Mouse (Mus musculus): ENCODE measurements around the gene 1810055G02Rik. TPM values are rescaled to one million over a fixed set of nuclear protein-coding genes. Genes with fewer than 3 reads are reported as not detected.

The 1810055G02Rik gene
- polyA plus RNA-seq, 1 experiment from 2014 or later = 16.0 TPM

- WGBS (ENCODE audit: insufficient replicate concordance) = 35% methylated on average over 19 of the region's 19 CpGs
- Histone ChIP-seq H3K4me1 (replicated peaks) (peaks cover 12% of the 10 kb centered on the region), H3K4me2 (peak overlapping the region; percentile 87), H3K9me3 (replicated peaks) (no peaks in the 10 kb centered on the region), H3K27me3 (no peaks in the 10 kb centered on the region), H3K9ac (peak overlapping the region; percentile 48), H3K27ac (replicated peaks) (0 out of 2 replicates have a peak overlapping the region, but pooled peaks have one; percentile 41), H3K36me3 (replicated peaks) (peaks cover 28% of the 10 kb centered on the region), H3K4me3 (replicated peaks) (peak overlapping the region; percentile 54)
- peak; percentile 64 for ATAC-seq (ENCODE audit: insufficient read depth)
These were observed 10.6 kb downstream of the 1810055G02Rik start for GRCm38 (mm10) chr19:3718481-3719361.

DNA sequence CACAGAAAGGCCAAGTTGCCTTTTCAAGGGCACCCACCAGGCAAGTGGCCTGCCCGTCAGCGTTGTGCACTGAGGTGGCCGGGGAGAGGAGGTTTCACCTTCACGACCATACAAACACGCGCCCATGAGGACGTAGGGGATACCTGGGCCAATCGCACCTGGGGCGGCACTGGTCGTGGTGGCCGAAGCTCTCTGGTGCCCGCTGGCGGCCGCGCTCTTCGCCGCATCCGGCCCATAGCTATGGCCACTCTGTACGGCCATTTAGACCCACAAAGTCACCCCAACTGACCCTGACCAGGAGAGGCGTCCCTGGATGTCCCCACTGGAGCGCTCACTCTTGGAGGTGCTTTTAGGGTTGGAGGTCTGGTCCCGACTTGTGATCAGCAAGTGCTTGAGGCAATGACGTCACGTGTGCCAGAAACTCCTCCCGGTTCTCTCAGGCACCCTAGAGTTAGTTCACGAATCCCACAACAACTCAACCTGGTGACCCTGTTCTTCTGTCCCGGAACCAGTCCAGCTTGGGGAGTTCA, 11.3 kb downstream of the 1810055G02Rik start:
- 0 out of 2 replicates have a peak overlapping the region, but pooled peaks have one; percentile 41 for H3K27ac ChIP-seq (replicated peaks)
- no peaks in the 10 kb centered on the region for H3K27me3 ChIP-seq
- ATAC-seq (ENCODE audit: insufficient read depth) = peak; percentile 61
- peak overlapping the region; percentile 87 for H3K4me2 ChIP-seq
- under 1% methylated on average over 27 of the region's 27 CpGs for WGBS (ENCODE audit: insufficient replicate concordance)
- peaks cover 28% of the 10 kb centered on the region for H3K36me3 ChIP-seq (replicated peaks)
- H3K9ac ChIP-seq = peak overlapping the region; percentile 48
- H3K9me3 ChIP-seq (replicated peaks) = no peaks in the 10 kb centered on the region
- H3K4me1 ChIP-seq (replicated peaks) = peaks cover 11% of the 10 kb centered on the region
- peak overlapping the region; percentile 54 for H3K4me3 ChIP-seq (replicated peaks)

GRCm38 (mm10) chr19:3723170-3723569, 15.1 kb downstream of the 1810055G02Rik start:
- ATAC-seq (ENCODE audit: insufficient read depth) = no peak
- H3K27me3 ChIP-seq = no peaks in the 10 kb centered on the region
- H3K4me1 ChIP-seq (replicated peaks) = peaks cover 11% of the 10 kb centered on the region
- no peak overlapping the region for H3K9ac ChIP-seq
- no peaks in the 10 kb centered on the region for H3K9me3 ChIP-seq (replicated peaks)
- H3K4me2 ChIP-seq = no peak overlapping the region
- no peaks in the 10 kb centered on the region for H3K36me3 ChIP-seq (replicated peaks)
- H3K27ac ChIP-seq (replicated peaks) = no peak overlapping the region
- no peak overlapping the region for H3K4me3 ChIP-seq (replicated peaks)
- 69% methylated on average over 9 of the region's 9 CpGs for WGBS (ENCODE audit: insufficient replicate concordance)

GRCm38 (mm10) chr19:3723904-3724303, 15.8 kb downstream of the 1810055G02Rik start:
- Histone ChIP-seq H3K9ac (no peak overlapping the region), H3K4me3 (replicated peaks) (no peak overlapping the region), H3K9me3 (replicated peaks) (no peaks in the 10 kb centered on the region), H3K27ac (replicated peaks) (no peak overlapping the region), H3K36me3 (replicated peaks) (no peaks in the 10 kb centered on the region), H3K27me3 (no peaks in the 10 kb centered on the region), H3K4me1 (replicated peaks) (peaks cover 8% of the 10 kb centered on the region), H3K4me2 (no peak overlapping the region)
- no peak for ATAC-seq (ENCODE audit: insufficient read depth)
- 67% methylated on average over 4 of the region's 4 CpGs for WGBS (ENCODE audit: insufficient replicate concordance)

GRCm38 (mm10) chr19:3724779-3725178, 16.7 kb downstream of the 1810055G02Rik start:
- H3K36me3 ChIP-seq (replicated peaks) = no peaks in the 10 kb centered on the region
- WGBS (ENCODE audit: insufficient replicate concordance) = 5% methylated on average over 1 of the region's 1 CpGs
- no peak for ATAC-seq (ENCODE audit: insufficient read depth)

GRCm38 (mm10) chr19:3728901-3729300, 20.8 kb downstream of the 1810055G02Rik start:
- WGBS (ENCODE audit: insufficient replicate concordance) = 44% methylated on average over 2 of the region's 2 CpGs
- H3K27me3 ChIP-seq = no peaks in the 10 kb centered on the region
- no peak overlapping the region for H3K4me2 ChIP-seq
- H3K4me3 ChIP-seq (replicated peaks) = no peak overlapping the region
- H3K9ac ChIP-seq = no peak overlapping the region
- ATAC-seq (ENCODE audit: insufficient read depth) = no peak
- H3K9me3 ChIP-seq (replicated peaks) = no peaks in the 10 kb centered on the region
- H3K36me3 ChIP-seq (replicated peaks) = no peaks in the 10 kb centered on the region
- H3K27ac ChIP-seq (replicated peaks) = no peak overlapping the region
- no peaks in the 10 kb centered on the region for H3K4me1 ChIP-seq (replicated peaks)

More at GRCm38 (mm10) chr19:3724779-3725178, 16.7 kb downstream of the 1810055G02Rik start:
- Histone ChIP-seq H3K27me3 (no peaks in the 10 kb centered on the region), H3K4me3 (replicated peaks) (no peak overlapping the region), H3K4me2 (no peak overlapping the region), H3K9me3 (replicated peaks) (no peaks in the 10 kb centered on the region), H3K9ac (no peak overlapping the region), H3K27ac (replicated peaks) (no peak overlapping the region), H3K4me1 (replicated peaks) (no peaks in the 10 kb centered on the region)

- H3K9me3 ChIP-seq (replicated peaks) = no peaks in the 10 kb centered on the region
- H3K36me3 ChIP-seq (replicated peaks) = no peaks in the 10 kb centered on the region
- H3K4me2 ChIP-seq = no peak overlapping the region
- WGBS (ENCODE audit: insufficient replicate concordance) = 58% methylated on average over 7 of the region's 7 CpGs
- ATAC-seq (ENCODE audit: insufficient read depth) = no peak
- H3K27me3 ChIP-seq = no peaks in the 10 kb centered on the region
- no peak overlapping the region for H3K4me3 ChIP-seq (replicated peaks)
- no peak overlapping the region for H3K27ac ChIP-seq (replicated peaks)
- no peaks in the 10 kb centered on the region for H3K4me1 ChIP-seq (replicated peaks)
- H3K9ac ChIP-seq = no peak overlapping the region
These were observed 22.9 kb downstream of the 1810055G02Rik start for GRCm38 (mm10) chr19:3730781-3731646.

DNA sequence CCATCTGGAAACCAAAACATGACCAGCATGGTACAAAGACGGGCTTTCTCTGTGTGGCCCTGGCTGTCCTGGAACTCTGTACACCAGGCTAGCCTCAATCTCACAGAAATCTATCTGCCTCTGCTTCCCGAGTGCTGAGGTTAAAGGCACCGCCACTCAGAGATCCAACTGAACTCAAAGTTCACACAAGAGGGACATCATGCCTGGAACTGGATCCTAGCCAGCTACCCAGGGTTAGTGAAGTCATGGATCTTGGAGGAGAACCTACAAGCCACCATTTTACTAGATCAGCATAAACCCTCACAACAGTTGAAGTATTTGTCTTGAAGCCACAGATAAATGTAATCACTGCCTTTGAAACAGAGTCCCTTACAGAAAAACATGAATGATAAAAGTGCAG, 27.9 kb downstream of the 1810055G02Rik start:
- no peak overlapping the region for H3K4me2 ChIP-seq
- no peak overlapping the region for H3K4me3 ChIP-seq (replicated peaks)
- no peaks in the 10 kb centered on the region for H3K36me3 ChIP-seq (replicated peaks)
- WGBS (ENCODE audit: insufficient replicate concordance) = 60% methylated on average over 3 of the region's 3 CpGs
- ATAC-seq (ENCODE audit: insufficient read depth) = no peak
- no peaks in the 10 kb centered on the region for H3K4me1 ChIP-seq (replicated peaks)
- no peaks in the 10 kb centered on the region for H3K27me3 ChIP-seq
- H3K9ac ChIP-seq = no peak overlapping the region
- H3K9me3 ChIP-seq (replicated peaks) = no peaks in the 10 kb centered on the region
- H3K27ac ChIP-seq (replicated peaks) = no peak overlapping the region

- no peak overlapping the region for H3K4me3 ChIP-seq (replicated peaks)
- no peaks in the 10 kb centered on the region for H3K36me3 ChIP-seq (replicated peaks)
- no peaks in the 10 kb centered on the region; the same call in 1 of the 2 replicates for H3K4me1 ChIP-seq (replicated peaks)
- no peaks in the 10 kb centered on the region for H3K9me3 ChIP-seq (replicated peaks)
- H3K27me3 ChIP-seq = no peaks in the 10 kb centered on the region
- H3K27ac ChIP-seq (replicated peaks) = no peak overlapping the region
- H3K4me2 ChIP-seq = no peak overlapping the region
- H3K9ac ChIP-seq = no peak overlapping the region
- no peak for ATAC-seq (ENCODE audit: insufficient read depth)
- WGBS (ENCODE audit: insufficient replicate concordance) = 74% methylated on average over 7 of the region's 7 CpGs
These were observed 31.6 kb downstream of the 1810055G02Rik start for GRCm38 (mm10) chr19:3739650-3740049.

GRCm38 (mm10) chr19:3742716-3743115, 34.6 kb downstream of the 1810055G02Rik start:
- no peaks in the 10 kb centered on the region for H3K36me3 ChIP-seq (replicated peaks)
- 58% methylated on average over 4 of the region's 4 CpGs for WGBS (ENCODE audit: insufficient replicate concordance)
- no peaks in the 10 kb centered on the region for H3K9me3 ChIP-seq (replicated peaks)
- no peak overlapping the region for H3K27ac ChIP-seq (replicated peaks)
- no peak overlapping the region for H3K4me3 ChIP-seq (replicated peaks)
- no peak overlapping the region for H3K4me2 ChIP-seq
- H3K9ac ChIP-seq = no peak overlapping the region
- no peak for ATAC-seq (ENCODE audit: insufficient read depth)
- H3K4me1 ChIP-seq (replicated peaks) = no peaks in the 10 kb centered on the region; the same call in 1 of the 2 replicates
- H3K27me3 ChIP-seq = no peaks in the 10 kb centered on the region

DNA sequence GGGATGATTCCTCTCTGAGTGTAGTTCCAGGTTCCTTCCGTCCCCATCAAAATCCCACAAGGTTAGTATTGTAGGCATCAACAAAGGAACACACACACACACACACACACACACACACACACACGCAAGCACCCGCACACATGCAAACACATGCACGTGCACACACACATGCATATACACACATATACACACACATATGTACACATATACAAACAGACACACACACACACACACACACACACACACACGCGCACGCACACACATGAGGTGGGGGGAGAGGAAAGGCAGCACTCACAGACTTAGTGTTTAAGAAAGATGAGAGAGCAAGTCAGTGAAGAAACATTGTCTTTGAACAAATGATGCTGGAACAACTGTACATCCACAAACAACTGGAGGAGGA, 35.3 kb downstream of the 1810055G02Rik start:
- WGBS (ENCODE audit: insufficient replicate concordance) = 79% methylated on average over 7 of the region's 7 CpGs
- no peak for ATAC-seq (ENCODE audit: insufficient read depth)
- Histone ChIP-seq H3K36me3 (replicated peaks) (no peaks in the 10 kb centered on the region), H3K27me3 (no peaks in the 10 kb centered on the region), H3K27ac (replicated peaks) (no peak overlapping the region), H3K9me3 (replicated peaks) (no peaks in the 10 kb centered on the region; the same call in 1 of the 2 replicates), H3K4me1 (replicated peaks) (no peaks in the 10 kb centered on the region; the same call in 1 of the 2 replicates), H3K9ac (no peak overlapping the region), H3K4me2 (no peak overlapping the region), H3K4me3 (replicated peaks) (no peak overlapping the region)
